Mouse (Mus musculus): Measurements from ENCODE around the gene Gm17455.
A peak's percentile ranks its signal among the peaks of the same experiment; 100 is the strongest.

DNA sequence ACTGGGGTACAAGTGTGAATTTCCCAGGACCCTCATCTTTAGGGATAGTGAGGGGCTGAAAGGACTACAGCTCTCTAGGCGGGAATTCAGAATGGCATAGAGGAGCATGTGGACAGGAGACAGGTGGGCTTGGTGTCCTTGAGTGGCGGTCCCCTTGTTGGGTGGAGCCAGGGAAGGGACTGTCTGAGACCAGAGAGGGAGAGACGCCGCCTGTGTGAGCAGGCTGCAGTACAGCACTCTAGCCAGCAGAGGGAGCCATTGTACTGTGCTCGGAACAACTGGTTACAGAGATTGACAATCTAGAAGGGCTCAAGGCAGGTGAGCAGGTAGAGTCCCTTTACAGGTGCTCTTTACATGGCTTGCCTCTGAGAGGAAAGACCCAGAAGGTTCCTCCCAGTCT, 8.3 kb downstream of the Gm17455 start:
- TF ChIP-seq POLR2A (IDR thresholded peaks at IDR 0.05; ENCODE audit: low read depth, low read length) (no peak), CTCF (IDR thresholded peaks at IDR 0.05; ENCODE audit: borderline replicate concordance, insufficient read depth, low read length) (peak; percentile 96)
